Mouse (Mus musculus) brain, adult 2 months (tissue): ENCODE data around the gene Cdc27.
A peak's percentile ranks its signal among the peaks of the same experiment; 100 is the strongest.

Experiments used
- DNase-seq: peaks from one replicate; pipeline ENCODE4 v3.0.0; 2011; ENCODE audit warnings: low read depth, low spot score

Gene Cdc27

GRCm38 (mm10) chr11:104550406-104550974 lies at the start of gene Cdc27, which contains the start of gene Myl4:
Gene Cdc27, minus strand, starts transcription at chr11:104550620.
Gene Myl4, plus strand, starts transcription at chr11:104550663.
- peak; percentile 98 for DNase-seq

GRCm38 (mm10) chr11:104599265-104599945 lies 49.0 kb upstream of the Cdc27 start:
- peak; percentile 56 for DNase-seq

GRCm38 (mm10) chr11:104596365-104596764 lies 45.9 kb upstream of the Cdc27 start:
- DNase-seq, result no peak

- DNase-seq, result no peak
Observed at GRCm38 (mm10) chr11:104592066-104592835, 41.8 kb upstream of the Cdc27 start.

GRCm38 (mm10) chr11:104590148-104590547 lies 39.7 kb upstream of the Cdc27 start:
- peak; percentile 94 for DNase-seq

GRCm38 (mm10) chr11:104589570-104589969 lies 39.1 kb upstream of the Cdc27 start:
- DNase-seq, result no peak

- no peak for DNase-seq
Observed at GRCm38 (mm10) chr11:104588513-104588912, 38.1 kb upstream of the Cdc27 start.

GRCm38 (mm10) chr11:104587904-104588303 lies 37.5 kb upstream of the Cdc27 start:
- DNase-seq, result no peak

GRCm38 (mm10) chr11:104585495-104585894 lies 35.1 kb upstream of the Cdc27 start:
- DNase-seq, result no peak

- no peak for DNase-seq
Observed at GRCm38 (mm10) chr11:104582630-104583364, 32.4 kb upstream of the Cdc27 start.

GRCm38 (mm10) chr11:104582308-104582606 lies 31.8 kb upstream of the Cdc27 start:
- no peak for DNase-seq

GRCm38 (mm10) chr11:104581446-104582307 lies 31.3 kb upstream of the Cdc27 start:
- no peak for DNase-seq

GRCm38 (mm10) chr11:104580606-104581005 lies 30.2 kb upstream of the Cdc27 start:
- peak; percentile 65 for DNase-seq

- peak; percentile 36 for DNase-seq
Observed at GRCm38 (mm10) chr11:104580091-104580490, 29.7 kb upstream of the Cdc27 start.

- no peak for DNase-seq
Observed at GRCm38 (mm10) chr11:104579575-104579974, 29.2 kb upstream of the Cdc27 start.

- no peak for DNase-seq
Observed at GRCm38 (mm10) chr11:104579084-104579483, 28.7 kb upstream of the Cdc27 start.

- DNase-seq, result no peak
Observed at GRCm38 (mm10) chr11:104578074-104578473, 27.7 kb upstream of the Cdc27 start.

- no peak for DNase-seq
Observed at GRCm38 (mm10) chr11:104576772-104577612, 26.6 kb upstream of the Cdc27 start.

GRCm38 (mm10) chr11:104572566-104572965 lies 22.1 kb upstream of the Cdc27 start:
- no peak for DNase-seq

GRCm38 (mm10) chr11:104572091-104572490 lies 21.7 kb upstream of the Cdc27 start:
- no peak for DNase-seq
